Mouse (Mus musculus) MEL (cell line): ENCODE measurements around the gene Ctsa. TPM values are rescaled to one million over a fixed set of nuclear protein-coding genes. Genes with fewer than 3 reads are reported as not detected.
A peak's percentile ranks its signal among the peaks of the same experiment; 100 is the strongest.

Experiments used
- DNase-seq: peaks from one replicate; pipeline ENCODE4 v3.0.0; 2011; ENCODE audit warnings: low read depth, low spot score
- H3K27ac ChIP-seq: 2 replicates; pipeline ENCODE4 v1.5.1; 2012; ENCODE audit warnings: low read depth, mild to moderate bottlenecking, control low read depth, low read length, moderate library complexity; ENCODE audit not compliant: control insufficient read depth
- H3K27me3 ChIP-seq, 2 experiments: fragments of 150-350 bp in 1 of 2; sonication (generic) in 1 of 2; 2 replicates each; pipeline ENCODE4 v1.6.1; 2012; ENCODE audit warnings: low read length in 2 of 2, mild to moderate bottlenecking in 2 of 2, improper control_type of control experiment in 1 of 2, moderate library complexity in 1 of 2; ENCODE audit not compliant: insufficient read depth in 2 of 2, control insufficient read depth in 1 of 2
- H3K36me3 ChIP-seq, 2 experiments: 2 replicates each; pipeline ENCODE4 v1.6.1; 2012 to 2014; ENCODE audit warnings: low read length in 2 of 2, improper control_type of control experiment in 1 of 2, inconsistent platforms in 1 of 2, mild to moderate bottlenecking in 1 of 2; ENCODE audit not compliant: insufficient read depth in 2 of 2, control insufficient read depth in 1 of 2
- H3K4me1 ChIP-seq, 2 experiments: fragments of 150-350 bp in 1 of 2; sonication (generic) in 1 of 2; 2 replicates each; pipeline ENCODE4 v1.6.1; 2012; ENCODE audit warnings: low read length in 2 of 2, improper control_type of control experiment in 1 of 2, mild to moderate bottlenecking in 1 of 2; ENCODE audit not compliant: insufficient read depth in 2 of 2, control insufficient read depth in 1 of 2
- H3K4me3 ChIP-seq, 2 experiments: fragments of 150-350 bp in 1 of 2; sonication (generic) in 1 of 2; 2 replicates each; pipeline ENCODE4 v1.5.1; 2012; ENCODE audit warnings: low read depth in 2 of 2, low read length in 2 of 2, mild to moderate bottlenecking in 2 of 2, moderate library complexity in 2 of 2, control low read depth in 1 of 2, improper control_type of control experiment in 1 of 2; ENCODE audit not compliant: control insufficient read depth in 1 of 2, insufficient read depth in 1 of 2
- H3K79me2 ChIP-seq: 2 replicates; pipeline ENCODE4 v1.6.1; 2012; ENCODE audit warnings: mild to moderate bottlenecking, low read length, moderate library complexity; ENCODE audit not compliant: control insufficient read depth, poor library complexity, insufficient read depth
- H3K9ac ChIP-seq: 2 replicates; pipeline ENCODE4 v1.6.1; 2012; ENCODE audit warnings: low read depth, mild to moderate bottlenecking, control low read depth, low read length, moderate library complexity; ENCODE audit not compliant: control insufficient read depth, poor library complexity, severe bottlenecking
- H3K9me3 ChIP-seq: fragments of 150-350 bp; sonication (generic); replicated peaks from 2 replicates; pipeline ENCODE4 v1.6.1; 2012; ENCODE audit warnings: mild to moderate bottlenecking, low read length, improper control_type of control experiment, moderate library complexity; ENCODE audit not compliant: insufficient read depth
- CTCF ChIP-seq, 3 experiments: IDR thresholded peaks in 2 of 3; conservative IDR thresholded peaks in 1 of 3; 2 replicates each; pipeline ENCODE4 v1.5.1; 2011 to 2012; ENCODE audit warnings: low read length in 3 of 3, low read depth in 2 of 3, mild to moderate bottlenecking in 2 of 3, improper control_type of control experiment in 1 of 3, inconsistent platforms in 1 of 3, mixed read lengths in 1 of 3, moderate library complexity in 1 of 3; ENCODE audit not compliant: control insufficient read depth in 1 of 3, insufficient read depth in 1 of 3, poor library complexity in 1 of 3, severe bottlenecking in 1 of 3
- HCFC1 ChIP-seq: IDR thresholded peaks from 2 replicates; pipeline ENCODE4 v1.6.1; 2012; ENCODE audit warnings: low read depth, mild to moderate bottlenecking, inconsistent platforms, low read length, improper control_type of control experiment, moderate library complexity
- JUND ChIP-seq: IDR thresholded peaks from 2 replicates; pipeline ENCODE4 v1.6.1; 2011; ENCODE audit warnings: low read depth, mild to moderate bottlenecking, improper control_type of control experiment, low read length
- MEF2A ChIP-seq: IDR thresholded peaks from 2 replicates; pipeline ENCODE4 v1.6.1; 2014; ENCODE audit warnings: low read depth, mild to moderate bottlenecking, inconsistent platforms, low read length, improper control_type of control experiment; ENCODE audit not compliant: poor library complexity, insufficient replicate concordance, severe bottlenecking; ENCODE audit errors: extremely low read depth
- NRF1 ChIP-seq: IDR thresholded peaks from 2 replicates; pipeline ENCODE4 v1.6.1; 2014; ENCODE audit warnings: low read depth, mild to moderate bottlenecking, inconsistent platforms, low read length, improper control_type of control experiment, moderate library complexity; ENCODE audit not compliant: poor library complexity, insufficient read depth, severe bottlenecking
- SMC3 ChIP-seq: IDR thresholded peaks from 2 replicates; pipeline ENCODE4 v1.6.1; 2011; ENCODE audit warnings: low read depth, low read length, improper control_type of control experiment
- TBP ChIP-seq: IDR thresholded peaks from 2 replicates; pipeline ENCODE4 v1.8.0; 2011; ENCODE audit warnings: low read depth, low read length, improper control_type of control experiment
- ZMIZ1 ChIP-seq: IDR thresholded peaks from 2 replicates; pipeline ENCODE4 v1.6.1; 2012; ENCODE audit warnings: low read depth, mild to moderate bottlenecking, inconsistent platforms, low read length, improper control_type of control experiment, moderate library complexity
- ZNF384 ChIP-seq: IDR thresholded peaks from 2 replicates; pipeline ENCODE4 v1.6.1; 2012; ENCODE audit warnings: low read depth, mild to moderate bottlenecking, inconsistent platforms, low read length, improper control_type of control experiment
- polyA plus RNA-seq, 2 experiments: library from polyadenylated mRNA; stranded (reverse) in 1 of 2; unstranded in 1 of 2; fragments of >175 nt in 1 of 2; fragments of >200 nt in 1 of 2; gene quantifications; 2 replicates each; pipeline versions ENCODE4 v1.2.1 to v1.2.4; 2012; ENCODE audit warnings: low replicate concordance in 2 of 2, low read depth in 1 of 2; ENCODE audit not compliant: insufficient read length in 2 of 2, insufficient read depth in 1 of 2, missing spikeins in 1 of 2
- total RNA-seq: library from RNA; depleted of rRNA; stranded (reverse); fragments of 300-350 nt; gene quantifications from 2 replicates; pipeline ENCODE4 v1.2.3, GENCODE M21; 2012

Ctsa gene
- total and polyA plus RNA-seq, 3 experiments: 50.5 to 87.7 TPM; not detected in 1

- H3K4me1 ChIP-seq: peaks cover 24 to 32% of the 10 kb centered on the region in 2 experiments
Observed at GRCm38 (mm10) chr2:164868491-164868890, 35.8 kb downstream of the Ctsa start.

GRCm38 (mm10) chr2:164871602-164872303, 39.1 kb downstream of the Ctsa start:
- Histone ChIP-seq H3K36me3 (peaks cover 0 to 14% of the 10 kb centered on the region in 2 experiments; a peak in 2 of 4 replicates), H3K27me3 (no peaks in the 10 kb centered on the region), H3K4me3 (no peak overlapping the region), H3K9me3 (no peaks in the 10 kb centered on the region), H3K9ac (no peak overlapping the region; the same call in 1 of the 2 replicates), H3K27ac (no peak overlapping the region), H3K4me1 (peaks cover 15 to 25% of the 10 kb centered on the region in 2 experiments), H3K79me2 (no peaks in the 10 kb centered on the region)
- TF ChIP-seq CTCF (IDR thresholded peaks at IDR 0.05 in 2 of 3, conservative IDR thresholded peaks at IDR 0.05 in 1 of 3; ENCODE audit: control insufficient read depth in 1 of 3, insufficient read depth in 1 of 3, low read depth in 2 of 3, low read length in 3 of 3, poor library complexity in 1 of 3, severe bottlenecking in 1 of 3) (peak; percentile 20 to 43 (median 34); a peak in 5 of 6 replicates), ZNF384 (0 out of 2 replicates have a peak, but pooled peaks have one; percentile 20), HCFC1 (no peak)
- DNase-seq: peak; percentile 50

More at GRCm38 (mm10) chr2:164868491-164868890, 35.8 kb downstream of the Ctsa start:
- TF ChIP-seq SMC3 (no peak), HCFC1 (0 out of 2 replicates have a peak, but pooled peaks have one; percentile 21), NRF1 (no peak), JUND (no peak)
- H3K4me3 ChIP-seq: no peak overlapping the region
- peak overlapping the region; percentile 11; the same call in 1 of the 2 replicates for H3K27ac ChIP-seq
- H3K9ac ChIP-seq: no peak overlapping the region
- H3K9me3 ChIP-seq: no peaks in the 10 kb centered on the region
- H3K27me3 ChIP-seq: no peaks in the 10 kb centered on the region
- H3K79me2 ChIP-seq: no peaks in the 10 kb centered on the region
- peaks cover 0 to 13% of the 10 kb centered on the region in 2 experiments; a peak in 2 of 4 replicates for H3K36me3 ChIP-seq
- DNase-seq: peak; percentile 67

- Histone ChIP-seq H3K27me3 (no peaks in the 10 kb centered on the region), H3K4me3 (no peak overlapping the region), H3K9me3 (no peaks in the 10 kb centered on the region), H3K36me3 (peaks cover 0 to 16% of the 10 kb centered on the region in 2 experiments; a peak in 2 of 4 replicates), H3K4me1 (peaks cover 15 to 28% of the 10 kb centered on the region in 2 experiments), H3K27ac (no peak overlapping the region), H3K79me2 (peaks cover 3% of the 10 kb centered on the region), H3K9ac (no peak overlapping the region)
- TF ChIP-seq ZMIZ1 (no peak), MEF2A (no peak), TBP (no peak)
- no peak for DNase-seq
Observed at GRCm38 (mm10) chr2:164873621-164874020, 40.9 kb downstream of the Ctsa start.
